38 mouse cellular contexts compared by ENCODE assay signal in the genomic region with DNA sequence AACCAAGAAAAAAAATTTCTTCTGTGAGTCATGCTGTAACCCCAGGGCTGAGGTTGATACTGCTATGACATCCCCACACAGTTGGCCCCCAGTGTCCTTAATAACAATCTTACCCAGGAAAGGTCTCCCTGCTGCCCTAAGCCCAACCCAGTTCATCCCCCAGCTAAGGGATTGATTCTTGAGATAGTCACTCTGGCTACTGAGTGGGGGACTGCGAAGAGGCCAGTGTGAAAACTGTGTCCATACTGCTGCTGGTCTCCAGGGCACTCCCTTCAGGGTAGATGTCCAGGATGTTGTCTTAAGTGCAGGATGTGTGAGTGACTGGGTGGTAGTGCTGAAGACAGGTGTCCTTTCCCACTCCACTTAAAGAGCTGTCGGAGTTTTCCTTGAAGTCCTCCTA. TPM values are rescaled to one million over a fixed set of nuclear protein-coding genes. Genes with fewer than 3 reads are reported as not detected.
"Had no signal": no experiment of that assay in that cellular context is flagged by ENCODE, and none has a peak within 500 bp of the region (broad histone marks: within the 10 kb centered on the region; RNA-seq: fewer than 3 reads in every experiment).

A gene (minus strand): TSS at position 101 of the 400 bp plus-strand sequence.

- H3K4me3 ChIP-seq: left cerebral cortex, adult 2 months; limb, embryonic 10.5 days; limb, embryonic 12.5 days; limb, embryonic 13.5 days; limb, embryonic 15.5 days; liver, embryonic 12.5 days; liver, embryonic 13.5 days; liver, embryonic 15.5 days; lung, embryonic 15.5 days; megakaryocyte, embryonic 14.5 days; midbrain, embryonic 10.5 days; midbrain, embryonic 12.5 days; midbrain, embryonic 13.5 days; midbrain, embryonic 15.5 days; myocyte had no signal

- H3K27ac ChIP-seq: left cerebral cortex, adult 2 months; limb, embryonic 10.5 days; limb, embryonic 12.5 days; limb, embryonic 13.5 days; limb, embryonic 15.5 days; liver, embryonic 12.5 days; liver, embryonic 13.5 days; liver, embryonic 14.5 days; liver, embryonic 15.5 days; lung, embryonic 15.5 days; macrophage; midbrain, embryonic 10.5 days; midbrain, embryonic 12.5 days; midbrain, embryonic 13.5 days; midbrain, embryonic 15.5 days had no signal

- H3K27me3 ChIP-seq: limb, embryonic 12.5 days; limb, embryonic 13.5 days; limb, embryonic 15.5 days; liver, embryonic 12.5 days; liver, embryonic 13.5 days; liver, embryonic 15.5 days; lung, embryonic 15.5 days; megakaryocyte, embryonic 14.5 days; midbrain, embryonic 12.5 days; midbrain, embryonic 13.5 days; midbrain, embryonic 15.5 days had no signal

- H3K4me1 ChIP-seq: limb, embryonic 12.5 days; limb, embryonic 13.5 days; limb, embryonic 15.5 days; midbrain, embryonic 13.5 days; midbrain, embryonic 15.5 days had no signal

- DNase-seq: left cerebral cortex, postnatal 4 days; liver; liver, embryonic 13.5 days; liver, postnatal 0 days; lung, adult 18-20 months; lung, adult 2 months; lung, embryonic 14.5 days; lung, postnatal 10 days; lung, postnatal 14 days; lung, postnatal 36 days; lung, postnatal 4 days; midbrain, embryonic 14.5 days had no signal

RNA-seq across cellular contexts. Expression of the gene that starts here (rescaled TPM):
- polyA plus RNA-seq: limb, embryonic 10.5 days; limb, embryonic 11.5 days; limb, embryonic 12.5 days; limb, embryonic 13.5 days; limb, embryonic 14.5 days; limb, embryonic 15.5 days; liver, adult 2 months; liver, embryonic 11.5 days; liver, embryonic 12.5 days; liver, embryonic 13.5 days; liver, embryonic 14.5 days; liver, embryonic 15.5 days; liver, embryonic 16.5 days; liver, postnatal 0 days; lung, adult 2 months; lung, embryonic 14.5 days; lung, embryonic 15.5 days; lung, embryonic 16.5 days; lung, postnatal 0 days; macrophage; midbrain, embryonic 10.5 days; midbrain, embryonic 11.5 days; midbrain, embryonic 12.5 days; midbrain, embryonic 13.5 days; midbrain, embryonic 14.5 days; midbrain, embryonic 15.5 days; midbrain, embryonic 16.5 days; midbrain, postnatal 0 days; myocyte had no signal
